Mouse (Mus musculus) cerebellum, adult 2 months (tissue): ENCODE data around the gene Prkcg. TPM values are rescaled to one million over a fixed set of nuclear protein-coding genes. Genes with fewer than 3 reads are reported as not detected.

Experiments
- DNase-seq, 2 experiments: peaks; one replicate each; pipeline ENCODE4 v3.0.0; 2021
- H3K27ac ChIP-seq: fragments of 200-500 bp; 2 replicates; pipeline ENCODE4 v1.5.1; 2012; ENCODE audit warnings: low read length, control low read depth, inconsistent platforms; ENCODE audit not compliant: insufficient read depth
- H3K27me3 ChIP-seq: fragments of 200-500 bp; 2 replicates; pipeline ENCODE4 v1.6.1; 2012; ENCODE audit warnings: inconsistent platforms, mild to moderate bottlenecking, low read length, moderate library complexity; ENCODE audit not compliant: control insufficient read depth, insufficient read depth
- H3K4me1 ChIP-seq: fragments of 200-500 bp; 2 replicates; pipeline ENCODE4 v1.6.1; 2011; ENCODE audit warnings: low read length; ENCODE audit not compliant: control insufficient read depth, insufficient read depth
- H3K4me3 ChIP-seq: fragments of 200-500 bp; replicated peaks from 2 replicates; pipeline ENCODE3; 2011; ENCODE audit warnings: mild to moderate bottlenecking, low read depth, low read length, control low read depth; ENCODE audit not compliant: insufficient read depth
- CTCF ChIP-seq: fragments of 200-500 bp; IDR thresholded peaks from 2 replicates; pipeline ENCODE4 v1.5.1; 2011; ENCODE audit warnings: low read depth, mild to moderate bottlenecking, control low read depth, low read length, moderate library complexity, borderline replicate concordance; ENCODE audit not compliant: insufficient read depth
- POLR2A ChIP-seq: fragments of 200-500 bp; IDR thresholded peaks from 2 replicates; pipeline ENCODE4 v1.6.1; 2011; ENCODE audit warnings: low read length, control low read depth, borderline replicate concordance; ENCODE audit not compliant: insufficient read depth
- WGBS: fragments of 180-500 bp; shearing (Covaris S2); methylation state at CpG from one replicate; pipeline ENCODE4 v1.1.7; 2018; 5-methylcytosine and 5-hydroxymethylcytosine counted together
- polyA plus RNA-seq: library from polyadenylated mRNA; depleted of rRNA; stranded (reverse); fragments of >200 nt; gene quantifications from 2 replicates; pipeline ENCODE4 v1.2.3, GENCODE M21; 2012

Prkcg gene
- polyA plus RNA-seq, 1 experiment = 152 TPM

- WGBS = 13% methylated on average over 33 of the region's 33 CpGs
- no peaks in the 10 kb centered on the region for H3K27me3 ChIP-seq
- no peak overlapping the region for H3K27ac ChIP-seq
- H3K4me3 ChIP-seq = peak overlapping the region; percentile 55
- 0 out of 2 replicates have a peak, but pooled peaks cover 3% of the 10 kb centered on the region for H3K4me1 ChIP-seq
- no peak for TF ChIP-seq CTCF
- no peak for TF ChIP-seq POLR2A
- peak; percentile 34 to 52 for DNase-seq
Observed at GRCm38 (mm10) chr7:3301628-3302555, 12.9 kb downstream of the Prkcg start.

DNA sequence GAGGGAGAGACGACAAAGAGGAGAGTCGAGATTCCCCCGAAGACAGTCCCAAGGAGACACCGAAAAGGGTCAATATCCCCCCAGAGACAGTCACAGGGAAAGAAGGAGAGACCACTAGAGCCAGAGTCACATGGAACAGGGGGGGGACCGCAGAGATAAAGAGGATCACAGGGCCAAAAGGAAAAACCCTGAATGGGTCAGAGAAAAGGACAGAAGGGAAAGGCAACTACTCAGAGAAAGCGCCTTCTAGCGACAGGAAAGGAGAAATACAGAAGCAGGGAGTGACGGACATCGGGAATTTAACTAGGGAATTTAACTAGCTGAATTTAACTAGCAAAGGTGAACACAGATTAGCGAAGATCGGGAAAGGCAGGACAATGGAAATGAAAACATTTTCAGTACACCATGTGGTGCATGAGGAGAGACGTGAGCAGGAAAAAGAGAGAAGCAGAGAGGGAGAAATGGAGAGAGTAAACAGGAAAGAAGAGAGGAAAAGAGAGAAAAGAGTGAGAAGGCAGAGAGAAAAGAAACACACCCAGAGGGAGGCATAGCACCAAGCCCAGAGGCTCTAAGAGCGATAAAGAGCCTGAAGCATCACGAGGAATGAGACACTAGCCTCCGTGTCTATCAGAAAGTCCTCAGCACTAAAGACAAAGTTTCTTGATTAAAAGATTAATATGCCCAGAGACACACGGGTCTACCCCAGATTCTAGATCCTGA is 13.7 kb downstream of the Prkcg start:
- H3K4me1 ChIP-seq = 0 out of 2 replicates have a peak, but pooled peaks cover 3% of the 10 kb centered on the region
- no peak overlapping the region for H3K27ac ChIP-seq
- no peaks in the 10 kb centered on the region for H3K27me3 ChIP-seq
- no peak for TF ChIP-seq POLR2A
- TF ChIP-seq CTCF = peak; percentile 28; the same call in 1 of the 2 replicates
- DNase-seq = peak in 1 of 2 experiments; percentile 65
- WGBS = 2% methylated on average over 16 of the region's 16 CpGs
- peak overlapping the region; percentile 55 for H3K4me3 ChIP-seq

GRCm38 (mm10) chr7:3303276-3303781 is 14.3 kb downstream of the Prkcg start:
- DNase-seq = peak; percentile 58 to 60
- WGBS = under 1% methylated on average over 29 of the region's 29 CpGs
- Histone ChIP-seq H3K27me3 (no peaks in the 10 kb centered on the region), H3K4me3 (peak overlapping the region; percentile 52), H3K4me1 (0 out of 2 replicates have a peak, but pooled peaks cover 3% of the 10 kb centered on the region), H3K27ac (no peak overlapping the region)
- TF ChIP-seq POLR2A (no peak), CTCF (no peak)

DNA sequence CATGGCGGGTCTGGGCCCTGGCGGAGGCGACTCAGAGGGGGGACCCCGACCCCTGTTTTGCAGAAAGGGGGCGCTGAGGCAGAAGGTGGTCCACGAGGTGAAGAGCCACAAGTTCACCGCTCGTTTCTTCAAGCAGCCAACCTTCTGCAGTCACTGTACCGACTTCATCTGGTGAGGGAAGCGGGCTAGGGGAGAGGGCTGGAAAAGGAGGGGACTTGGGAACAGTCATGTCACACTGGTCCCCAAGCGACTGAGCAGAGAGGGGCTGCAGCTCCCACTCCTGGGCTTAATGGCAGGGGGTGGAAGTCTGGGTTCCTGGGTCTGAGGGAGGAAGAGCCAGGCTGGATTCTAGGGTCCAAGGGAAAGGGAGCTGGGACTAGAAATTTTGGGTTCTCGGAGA is 14.8 kb downstream of the Prkcg start:
- WGBS = 9% methylated on average over 12 of the region's 12 CpGs
- Histone ChIP-seq H3K27ac (no peak overlapping the region), H3K4me3 (peak overlapping the region; percentile 52), H3K27me3 (no peaks in the 10 kb centered on the region), H3K4me1 (0 out of 2 replicates have a peak, but pooled peaks cover 3% of the 10 kb centered on the region)
- DNase-seq = no peak
- TF ChIP-seq POLR2A (no peak), CTCF (no peak)

DNA sequence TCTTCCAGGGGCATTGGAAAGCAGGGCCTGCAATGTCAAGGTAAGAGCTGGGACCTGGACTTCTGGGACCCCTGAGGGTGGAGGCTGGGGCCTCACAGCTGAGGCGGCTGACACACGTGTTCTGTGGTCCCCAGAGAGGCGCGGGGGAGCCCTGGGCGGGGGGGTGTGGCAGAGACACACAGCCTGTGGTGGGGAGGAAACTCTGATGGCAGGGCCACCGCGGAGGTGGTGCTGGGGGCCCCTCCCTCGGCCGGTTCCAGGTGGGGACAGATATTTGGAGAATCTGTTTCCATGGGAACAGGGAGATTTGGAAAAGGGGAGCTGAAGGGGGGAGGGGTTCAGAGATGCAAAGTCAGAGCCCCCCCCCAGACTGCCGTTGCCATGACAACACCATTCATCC is 15.3 kb downstream of the Prkcg start:
- Histone ChIP-seq H3K4me1 (0 out of 2 replicates have a peak, but pooled peaks cover 3% of the 10 kb centered on the region), H3K27ac (no peak overlapping the region), H3K27me3 (no peaks in the 10 kb centered on the region), H3K4me3 (peak overlapping the region; percentile 38)
- TF ChIP-seq CTCF (no peak), POLR2A (no peak)
- WGBS = 12% methylated on average over 10 of the region's 10 CpGs
- peak; percentile 30 to 35 for DNase-seq

GRCm38 (mm10) chr7:3306400-3306799 is 17.4 kb downstream of the Prkcg start:
- Histone ChIP-seq H3K27me3 (no peaks in the 10 kb centered on the region), H3K4me1 (no peaks in the 10 kb centered on the region), H3K27ac (no peak overlapping the region), H3K4me3 (no peak overlapping the region)
- 86% methylated on average over 3 of the region's 3 CpGs for WGBS
- DNase-seq = no peak
- no peak for TF ChIP-seq POLR2A
- TF ChIP-seq CTCF = no peak

DNA sequence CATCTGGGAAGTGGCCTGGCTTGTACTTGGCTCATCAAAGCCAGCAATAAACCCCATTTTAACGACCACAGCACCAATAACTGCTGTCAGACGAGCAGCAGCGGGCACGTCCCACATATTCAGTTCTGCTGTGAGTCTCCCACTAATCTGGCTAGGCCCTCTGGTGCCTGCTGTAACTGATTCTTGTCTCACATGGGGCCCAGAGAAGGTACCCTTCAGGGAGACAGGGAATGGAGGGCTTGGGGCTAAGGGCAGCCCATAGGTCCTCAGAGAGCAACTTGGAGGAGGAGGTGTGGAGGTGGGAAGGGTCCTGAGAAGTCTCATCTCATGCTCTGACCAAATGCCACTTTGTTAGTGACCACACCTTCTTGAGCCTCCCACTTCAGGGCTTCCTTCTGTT is 19.7 kb downstream of the Prkcg start:
- Histone ChIP-seq H3K27me3 (no peaks in the 10 kb centered on the region), H3K4me1 (no peaks in the 10 kb centered on the region), H3K4me3 (no peak overlapping the region), H3K27ac (no peak overlapping the region)
- TF ChIP-seq POLR2A (no peak), CTCF (no peak)
- DNase-seq = no peak
- WGBS = 77% methylated on average over 4 of the region's 4 CpGs

GRCm38 (mm10) chr7:3310233-3310632 is 21.3 kb downstream of the Prkcg start:
- 97% methylated on average over 7 of the region's 7 CpGs for WGBS

More at GRCm38 (mm10) chr7:3310233-3310632, 21.3 kb downstream of the Prkcg start:
- Histone ChIP-seq H3K4me3 (no peak overlapping the region), H3K27ac (no peak overlapping the region), H3K4me1 (no peaks in the 10 kb centered on the region), H3K27me3 (no peaks in the 10 kb centered on the region)
- TF ChIP-seq POLR2A (no peak), CTCF (no peak)
- DNase-seq = no peak
